Mouse (Mus musculus): ENCODE results near the gene Gm27235.
"Not testable (repeated sequence)": the region's sequence is repeated elsewhere in the genome, so short reads cannot be mapped to it uniquely, and the experiment has no call there.

Gene Gm27235

DNA sequence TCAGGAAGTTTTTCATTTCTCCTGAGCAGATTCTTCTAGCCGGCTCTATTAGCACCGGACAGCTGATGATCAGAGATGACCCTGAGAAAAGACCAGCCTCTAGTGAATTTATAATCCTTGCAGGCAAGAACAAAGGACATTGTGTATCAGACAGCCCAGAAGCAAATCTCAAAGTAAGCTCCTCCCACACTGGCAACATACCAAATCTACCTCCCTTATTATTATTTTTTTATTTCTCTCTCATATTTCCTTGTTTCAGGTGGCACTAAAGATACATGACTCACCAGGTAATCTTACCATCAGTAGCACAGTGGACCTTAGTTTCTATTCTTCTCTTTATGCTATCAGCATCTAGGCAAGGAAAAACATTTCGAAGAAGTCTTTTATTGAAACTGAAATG, at the start of gene Gm27235, which contains the start of gene D730048I06Rik:
Gm27235 (minus strand) TSS at position 101 of the 400 bp plus-strand sequence.
D730048I06Rik (minus strand) TSS at position 112 of the 400 bp plus-strand sequence.
- DNase-seq (ENCODE audit: low read depth) = no peak

DNA sequence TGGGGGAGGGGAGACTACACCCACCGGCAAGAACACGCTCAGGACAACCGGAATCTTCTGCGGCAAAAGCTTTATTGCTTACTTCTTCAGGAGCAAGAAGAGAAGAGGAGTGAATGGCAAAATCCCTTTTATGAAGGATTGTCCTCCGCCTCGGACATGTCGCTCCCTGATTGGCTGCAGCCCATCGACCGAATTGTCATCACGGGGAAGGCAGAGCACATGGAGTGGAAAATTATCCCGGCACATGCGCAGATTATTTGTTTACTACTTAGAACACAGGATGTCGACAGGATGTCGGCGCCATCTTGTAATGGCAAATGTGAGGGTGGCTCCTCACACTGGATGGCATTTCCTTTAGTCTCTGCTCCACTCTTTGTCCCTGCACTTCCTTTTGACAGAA, 28.0 kb upstream of the Gm27235 start:
- DNase-seq (ENCODE audit: low read depth) = not testable (repeated sequence)

DNA sequence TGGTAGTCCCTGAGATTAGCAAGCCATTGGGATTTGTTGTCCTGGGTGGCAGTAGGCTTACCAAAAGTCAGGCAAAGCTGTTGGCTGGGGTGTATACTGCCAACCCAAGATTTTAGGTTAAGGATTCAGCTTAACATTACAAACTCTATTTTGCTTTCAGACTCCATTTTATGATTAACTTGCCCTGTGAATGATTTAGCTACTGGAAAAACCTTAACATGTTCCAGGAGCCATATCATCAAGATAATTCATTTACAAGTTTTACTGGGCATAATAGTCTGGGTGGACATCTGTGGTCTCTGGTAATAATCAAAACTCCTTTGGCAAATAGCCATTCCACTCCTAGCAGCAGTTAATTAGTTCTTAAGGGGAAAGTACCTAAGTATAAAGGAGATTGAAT, 8.2 kb upstream of the Gm27235 start:
- no peak for DNase-seq (ENCODE audit: low read depth)

DNA sequence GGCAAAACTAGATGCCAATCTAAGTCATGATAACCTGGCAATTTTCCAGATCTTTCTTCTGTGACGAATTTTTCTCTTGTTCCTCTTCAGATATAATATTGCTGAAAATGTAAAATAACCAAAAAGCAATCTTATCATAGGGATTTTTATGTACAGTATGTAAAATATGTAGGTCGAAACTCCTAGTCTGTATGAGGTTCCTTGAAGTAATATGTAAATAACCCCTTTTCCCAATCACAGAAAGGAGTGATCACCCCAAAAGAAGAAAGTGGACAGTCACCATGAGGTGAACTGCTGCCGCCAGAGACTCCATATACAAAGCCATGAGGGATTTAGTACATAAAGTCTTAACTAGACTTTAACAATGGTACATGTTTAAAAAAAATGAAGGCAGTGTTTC, 11.9 kb downstream of the Gm27235 start, which contains the start of gene Gm17727:
Gm17727 (minus strand) TSS at position 101 of the 400 bp plus-strand sequence.
- no peak for DNase-seq (ENCODE audit: low read depth)

DNA sequence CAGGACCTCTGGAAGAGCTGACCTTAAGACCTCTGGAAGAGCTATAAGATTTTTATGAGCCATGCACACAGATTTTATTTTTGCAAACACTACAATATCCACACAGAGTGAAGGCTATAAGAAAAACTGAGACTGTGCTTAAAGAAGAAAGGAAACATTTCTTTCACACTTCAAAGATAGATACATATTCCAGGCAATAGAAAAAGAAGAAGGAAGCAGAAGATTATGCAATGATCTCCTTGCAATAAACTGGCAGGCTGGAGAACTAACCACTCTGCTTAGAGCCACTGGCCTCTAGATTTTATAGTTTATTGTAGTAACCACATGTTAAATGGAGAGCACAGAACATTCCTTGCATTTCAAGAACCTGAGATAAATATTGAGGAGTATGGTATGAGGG, 33.1 kb downstream of the Gm27235 start:
- no peak for DNase-seq (ENCODE audit: low read depth)

DNA sequence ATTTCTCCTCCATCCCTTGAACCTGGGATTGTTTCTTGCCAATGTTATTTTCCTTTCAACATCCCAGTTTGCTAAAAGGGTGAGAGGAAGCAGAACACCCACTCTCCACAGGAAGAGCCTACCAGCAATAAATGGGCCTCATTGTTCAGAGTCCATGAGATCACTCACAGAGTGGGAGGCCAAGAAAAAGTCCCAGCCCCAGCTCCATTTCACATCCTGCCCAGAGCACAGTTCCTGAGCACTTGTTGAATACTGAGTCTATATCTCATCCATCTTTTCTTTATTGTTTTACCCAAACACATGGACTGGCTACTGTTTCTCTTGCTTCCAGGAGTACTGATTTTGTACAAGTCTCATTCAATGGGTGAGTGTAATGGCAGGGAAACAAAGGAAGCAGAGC, 49.2 kb downstream of the Gm27235 start, which contains the start of gene Gm17677:
Gm17677 (plus strand) TSS at position 301 of the 400 bp plus-strand sequence.
- no peak for DNase-seq (ENCODE audit: low read depth)

Data from induced T-regulatory cell, adult 2 months (primary cell).